Mouse (Mus musculus): ENCODE data around the gene Krtap29-1.

Krtap29-1 gene

GRCm38 (mm10) chr11:99978953-99979352 is at the start of gene Krtap29-1:
Krtap29-1 (minus strand) TSS chr11:99979053.
- DNase-seq (ENCODE audit: low spot score in 2 of 2): no peak

GRCm38 (mm10) chr11:100021438-100021837 is 42.6 kb upstream of the Krtap29-1 start:
- DNase-seq (ENCODE audit: low spot score in 2 of 2): no peak

GRCm38 (mm10) chr11:100019466-100019865 is 40.6 kb upstream of the Krtap29-1 start:
- no peak for DNase-seq (ENCODE audit: low spot score in 2 of 2)

GRCm38 (mm10) chr11:100016112-100016511 is 37.3 kb upstream of the Krtap29-1 start, which contains the start of gene Krt33a:
Krt33a (minus strand) TSS chr11:100016212.
- DNase-seq (ENCODE audit: low spot score in 2 of 2): no peak

GRCm38 (mm10) chr11:100013691-100014171 is 34.9 kb upstream of the Krtap29-1 start:
- DNase-seq (ENCODE audit: low spot score in 2 of 2): no peak

- DNase-seq (ENCODE audit: low spot score in 2 of 2): no peak
Measured at GRCm38 (mm10) chr11:100010682-100011081, 31.8 kb upstream of the Krtap29-1 start.

- no peak for DNase-seq (ENCODE audit: low spot score in 2 of 2)
Measured at GRCm38 (mm10) chr11:100008336-100008735, 29.5 kb upstream of the Krtap29-1 start.

GRCm38 (mm10) chr11:100006624-100007023 is 27.8 kb upstream of the Krtap29-1 start:
- no peak for DNase-seq (ENCODE audit: low spot score in 2 of 2)

- no peak for DNase-seq (ENCODE audit: low spot score in 2 of 2)
Measured at GRCm38 (mm10) chr11:100005905-100006304, 27.1 kb upstream of the Krtap29-1 start.

GRCm38 (mm10) chr11:100004846-100005245 is 26.0 kb upstream of the Krtap29-1 start:
- DNase-seq (ENCODE audit: low spot score in 2 of 2): peak in 1 of 2 experiments; percentile 11

- no peak for DNase-seq (ENCODE audit: low spot score in 2 of 2)
Measured at GRCm38 (mm10) chr11:99999091-99999490, 20.2 kb upstream of the Krtap29-1 start.

- no peak for DNase-seq (ENCODE audit: low spot score in 2 of 2)
Measured at GRCm38 (mm10) chr11:99994384-99994661, 15.5 kb upstream of the Krtap29-1 start.

- DNase-seq (ENCODE audit: low spot score in 2 of 2): no peak
Measured at GRCm38 (mm10) chr11:99993620-99994383, 14.9 kb upstream of the Krtap29-1 start, which contains the start of gene Krtap17-1. Krtap17-1 (minus strand) TSS chr11:99993994.

GRCm38 (mm10) chr11:99990571-99990970 is 11.7 kb upstream of the Krtap29-1 start:
- no peak for DNase-seq (ENCODE audit: low spot score in 2 of 2)

GRCm38 (mm10) chr11:99989881-99990405 is 11.1 kb upstream of the Krtap29-1 start:
- DNase-seq (ENCODE audit: low spot score in 2 of 2): no peak

- no peak for DNase-seq (ENCODE audit: low spot score in 2 of 2)
Measured at GRCm38 (mm10) chr11:99988530-99988929, 9.7 kb upstream of the Krtap29-1 start.

- DNase-seq (ENCODE audit: low spot score in 2 of 2): no peak
Measured at GRCm38 (mm10) chr11:99986180-99986647, 7.4 kb upstream of the Krtap29-1 start, which contains the start of gene Krtap16-1. Krtap16-1 (minus strand) TSS chr11:99986597.

- DNase-seq (ENCODE audit: low spot score in 2 of 2): no peak
Measured at GRCm38 (mm10) chr11:99985291-99986092, 6.6 kb upstream of the Krtap29-1 start.

GRCm38 (mm10) chr11:99983442-99983841 is 4.6 kb upstream of the Krtap29-1 start:
- no peak for DNase-seq (ENCODE audit: low spot score in 2 of 2)

- DNase-seq (ENCODE audit: low spot score in 2 of 2): no peak
Measured at GRCm38 (mm10) chr11:99982731-99983130, 3.9 kb upstream of the Krtap29-1 start.

GRCm38 (mm10) chr11:99965961-99966360 is 12.9 kb downstream of the Krtap29-1 start:
- no peak for DNase-seq (ENCODE audit: low spot score in 2 of 2)

- no peak for DNase-seq (ENCODE audit: low spot score in 2 of 2)
Measured at GRCm38 (mm10) chr11:99964213-99964612, 14.6 kb downstream of the Krtap29-1 start.

All from thymus, postnatal 10 days (tissue).